In the genomic region with DNA sequence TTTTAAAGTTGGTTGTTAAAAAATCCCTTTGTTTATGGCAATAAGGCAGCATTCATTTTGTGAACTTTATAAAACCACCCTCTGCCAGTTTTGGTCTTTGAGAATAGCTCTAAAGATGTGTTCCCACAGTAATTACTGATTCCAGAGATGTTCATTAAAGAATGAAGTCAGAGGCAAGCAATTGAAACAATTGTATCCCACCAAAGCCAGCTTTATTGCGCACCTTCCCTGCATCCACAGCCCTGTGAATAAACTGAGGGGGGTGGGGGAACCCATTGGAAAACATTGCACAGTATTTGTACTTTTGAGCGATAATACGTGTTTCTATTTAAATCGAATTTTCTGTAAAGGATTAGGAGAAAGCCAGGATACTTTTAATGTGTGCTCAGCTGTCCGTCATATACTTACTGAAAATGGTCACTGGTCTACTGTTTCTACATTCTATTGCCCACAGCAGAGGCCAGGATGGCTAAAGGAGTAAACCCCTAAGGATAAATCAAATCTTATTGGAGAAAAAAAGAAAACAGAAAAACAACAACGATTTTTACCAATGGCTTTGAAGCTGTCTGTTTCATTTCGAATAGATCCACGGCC, we compare ENCODE assay signal across 16 mouse cellular contexts.
DNase-seq lines count a peak whose midpoint lies in the region; ATAC-seq lines count a peak whose summit lies in the region.
"Had no signal": no experiment of that assay in that cellular context is flagged by ENCODE, and none has a peak within 500 bp of the region (broad histone marks: within the 10 kb centered on the region; RNA-seq: fewer than 3 reads in every experiment).

No protein-coding gene starts in this region.

- no peak overlapping the region for H3K9ac ChIP-seq in midbrain, embryonic 11.5 days (ENCODE audit: low read length)
- H3K9ac ChIP-seq in forebrain, embryonic 13.5 days: no peak overlapping the region
- H3K9ac ChIP-seq in midbrain, embryonic 12.5 days (replicated peaks): no peak overlapping the region
- H3K9ac ChIP-seq: kidney, embryonic 15.5 days; liver, postnatal 0 days had no signal

- no peak for DNase-seq in midbrain, embryonic 11.5 days (ENCODE audit: low spot score, missing footprints)
- no peak for DNase-seq in midbrain, embryonic 10.5 days (ENCODE audit: low spot score)
- no peak for DNase-seq in urinary bladder, postnatal 14 days (ENCODE audit: low spot score)
- DNase-seq in T-cell, adult 2 months (ENCODE audit: low spot score): no peak
- no peak for DNase-seq in lung, postnatal 10 days
- DNase-seq: adrenal gland, postnatal 14 days; cerebellum, postnatal 10 days; gastrocnemius, postnatal 10 days; liver, postnatal 0 days; lung, postnatal 36 days; thymus, postnatal 36 days had no signal

- 84% methylated on average over 8 of the region's 8 CpGs for WGBS in midbrain, embryonic 11.5 days
- 88% methylated on average over 8 of the region's 8 CpGs for WGBS in midbrain, embryonic 10.5 days
- WGBS in forebrain, embryonic 13.5 days: 16% methylated on average over 8 of the region's 8 CpGs
- WGBS in midbrain, embryonic 12.5 days: 71% methylated on average over 8 of the region's 8 CpGs

- H3K4me2 ChIP-seq in midbrain, embryonic 11.5 days: no peak overlapping the region
- peak overlapping the region; percentile 35 for H3K4me2 ChIP-seq in forebrain, embryonic 13.5 days
- no peak overlapping the region for H3K4me2 ChIP-seq in midbrain, embryonic 12.5 days (replicated peaks)
- H3K4me2 ChIP-seq: kidney, embryonic 15.5 days had no signal

- H3K4me1 ChIP-seq in midbrain, embryonic 11.5 days (ENCODE audit: control insufficient read depth, insufficient read depth, low read length): peaks cover 4% of the 10 kb centered on the region; the same call in 1 of the 2 replicates
- peaks cover 11% of the 10 kb centered on the region; the same call in 1 of the 2 replicates for H3K4me1 ChIP-seq in midbrain, embryonic 10.5 days
- H3K4me1 ChIP-seq in forebrain, embryonic 13.5 days: peaks cover 26% of the 10 kb centered on the region
- H3K4me1 ChIP-seq in midbrain, embryonic 12.5 days: peaks cover 11% of the 10 kb centered on the region; the same call in 1 of the 2 replicates

- H3K9me3 ChIP-seq in midbrain, embryonic 11.5 days (ENCODE audit: control insufficient read depth, low read length): no peaks in the 10 kb centered on the region
- H3K9me3 ChIP-seq in midbrain, embryonic 10.5 days (replicated peaks): no peaks in the 10 kb centered on the region
- H3K9me3 ChIP-seq in forebrain, embryonic 13.5 days (replicated peaks): no peaks in the 10 kb centered on the region
- H3K9me3 ChIP-seq in midbrain, embryonic 12.5 days: no peaks in the 10 kb centered on the region
- H3K9me3 ChIP-seq: kidney, embryonic 15.5 days had no signal

- no peak overlapping the region for H3K4me3 ChIP-seq in midbrain, embryonic 11.5 days (ENCODE audit: low read depth, low read length)
- no peak overlapping the region for H3K4me3 ChIP-seq in midbrain, embryonic 10.5 days
- no peak overlapping the region for H3K4me3 ChIP-seq in forebrain, embryonic 13.5 days
- H3K4me3 ChIP-seq in midbrain, embryonic 12.5 days: no peak overlapping the region
- H3K4me3 ChIP-seq: kidney, embryonic 15.5 days had no signal

- peak; percentile 55; the same call in 1 of the 2 replicates for ATAC-seq in midbrain, embryonic 11.5 days (ENCODE audit: low FRiP score)
- ATAC-seq in forebrain, embryonic 13.5 days: peak; percentile 91
- ATAC-seq in midbrain, embryonic 12.5 days (ENCODE audit: low FRiP score, low read depth): peak; percentile 72
- ATAC-seq: inflammation-experienced regulatory T-cells, adult 6 months; liver, postnatal 0 days had no signal

- no peaks in the 10 kb centered on the region for H3K27me3 ChIP-seq in midbrain, embryonic 11.5 days (ENCODE audit: control insufficient read depth, insufficient read depth, low read length)
- no peaks in the 10 kb centered on the region for H3K27me3 ChIP-seq in midbrain, embryonic 10.5 days (ENCODE audit: low read depth, poor library complexity, severe bottlenecking)
- H3K27me3 ChIP-seq in forebrain, embryonic 13.5 days: no peaks in the 10 kb centered on the region
- H3K27me3 ChIP-seq in midbrain, embryonic 12.5 days: no peaks in the 10 kb centered on the region
- H3K27me3 ChIP-seq: kidney, embryonic 15.5 days had no signal

- H3K27ac ChIP-seq in midbrain, embryonic 11.5 days (ENCODE audit: low read depth, low read length): no peak overlapping the region
- H3K27ac ChIP-seq in midbrain, embryonic 10.5 days (replicated peaks): no peak overlapping the region
- peak overlapping the region; percentile 72 for H3K27ac ChIP-seq in forebrain, embryonic 13.5 days
- peak overlapping the region; percentile 27 for H3K27ac ChIP-seq in midbrain, embryonic 12.5 days (replicated peaks)
- H3K27ac ChIP-seq: kidney, embryonic 15.5 days; stomach, postnatal 0 days had no signal

- no peaks in the 10 kb centered on the region for H3K36me3 ChIP-seq in midbrain, embryonic 11.5 days (ENCODE audit: control insufficient read depth, insufficient read depth, low read length)
- no peaks in the 10 kb centered on the region for H3K36me3 ChIP-seq in midbrain, embryonic 10.5 days
- 0 out of 2 replicates have a peak, but pooled peaks cover 5% of the 10 kb centered on the region for H3K36me3 ChIP-seq in forebrain, embryonic 13.5 days (ENCODE audit: poor library complexity, severe bottlenecking)
- no peaks in the 10 kb centered on the region for H3K36me3 ChIP-seq in midbrain, embryonic 12.5 days
- H3K36me3 ChIP-seq: kidney, embryonic 15.5 days had no signal

Comparison
In these comparisons a context has a peak if more than half of its experiments do, and no peak if none do; other contexts are left out.
1. H3K27ac ChIP-seq: peak in forebrain, embryonic 13.5 days (single experiment) and midbrain, embryonic 12.5 days (single experiment); none in midbrain, embryonic 11.5 days (single experiment) and midbrain, embryonic 10.5 days (single experiment).
2. Peak in every context shown above with its lines, with median percentiles within 50 percentile points of each other: ATAC-seq.